Comparison of ENCODE assay signal across 13 mouse cellular contexts in the genomic region with DNA sequence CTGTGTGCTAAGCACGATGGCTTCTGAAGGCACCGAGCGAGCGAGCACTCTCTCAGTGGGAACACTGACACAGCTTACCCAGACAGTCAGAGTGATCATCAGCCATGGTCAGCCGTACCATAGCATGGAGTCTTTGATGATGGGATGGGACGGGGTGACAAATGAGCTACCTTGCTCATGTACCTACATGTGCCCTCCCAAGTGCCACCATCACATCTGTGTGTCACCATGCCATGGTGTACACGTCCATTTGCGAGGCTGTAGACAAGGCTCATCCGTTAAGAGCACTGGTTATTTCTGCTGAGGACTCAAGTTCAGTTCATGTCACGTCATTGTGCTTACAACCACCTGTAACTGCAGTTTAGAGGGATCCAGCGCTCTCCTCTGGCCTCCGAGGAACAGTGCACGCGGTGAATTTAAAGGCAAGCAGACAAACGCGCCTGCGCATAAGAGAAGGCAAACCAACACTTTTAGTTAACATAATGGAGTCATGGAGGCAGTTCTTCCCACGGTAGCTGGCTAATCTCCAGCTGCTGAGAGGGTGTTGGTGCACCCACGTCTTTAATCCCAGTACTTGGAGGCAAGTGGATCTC.
"Had no signal": no experiment of that assay in that cellular context is flagged by ENCODE, and none has a peak within 500 bp of the region (broad histone marks: within the 10 kb centered on the region; RNA-seq: fewer than 3 reads in every experiment).

No protein-coding gene starts in this region.

- DNase-seq: kidney, adult 8-10 months; right cerebral cortex, adult 18-20 months; right cerebral cortex, postnatal 25 days; thymus, adult 18-20 months; thymus, postnatal 14 days had no signal

- H3K4me2 ChIP-seq: limb, embryonic 15.5 days; liver, embryonic 12.5 days; lung, embryonic 15.5 days; midbrain, embryonic 13.5 days; neural tube, embryonic 15.5 days had no signal

- H3K9me3 ChIP-seq: limb, embryonic 15.5 days; liver, embryonic 12.5 days; lung, embryonic 15.5 days; midbrain, embryonic 13.5 days; neural tube, embryonic 15.5 days had no signal

- H3K9ac ChIP-seq: limb, embryonic 15.5 days; liver, embryonic 12.5 days; lung, embryonic 15.5 days; midbrain, embryonic 13.5 days; neural tube, embryonic 15.5 days had no signal

- H3K27ac ChIP-seq: kidney, postnatal 0 days; left cerebral cortex, adult 2 months; liver, embryonic 12.5 days; midbrain, embryonic 13.5 days; neural tube, embryonic 15.5 days had no signal

- H3K4me3 ChIP-seq: left cerebral cortex, adult 2 months; limb, embryonic 15.5 days; liver, embryonic 12.5 days; lung, embryonic 15.5 days; midbrain, embryonic 13.5 days; neural tube, embryonic 15.5 days had no signal

- H3K36me3 ChIP-seq: limb, embryonic 15.5 days; liver, embryonic 12.5 days; lung, embryonic 15.5 days; midbrain, embryonic 13.5 days; neural tube, embryonic 15.5 days had no signal

- ATAC-seq: intestine, embryonic 16.5 days; liver, embryonic 12.5 days; midbrain, embryonic 13.5 days had no signal
